Mouse (Mus musculus): ENCODE data around the gene Wdr37. TPM values are rescaled to one million over a fixed set of nuclear protein-coding genes. Genes with fewer than 3 reads are reported as not detected.
"Not testable (repeated sequence)": the region's sequence is repeated elsewhere in the genome, so short reads cannot be mapped to it uniquely, and the experiment has no call there.

Gene Wdr37
- total RNA-seq (2017): 59.4 to 77.2 TPM (median 65.0 TPM) in 3 replicates

DNA sequence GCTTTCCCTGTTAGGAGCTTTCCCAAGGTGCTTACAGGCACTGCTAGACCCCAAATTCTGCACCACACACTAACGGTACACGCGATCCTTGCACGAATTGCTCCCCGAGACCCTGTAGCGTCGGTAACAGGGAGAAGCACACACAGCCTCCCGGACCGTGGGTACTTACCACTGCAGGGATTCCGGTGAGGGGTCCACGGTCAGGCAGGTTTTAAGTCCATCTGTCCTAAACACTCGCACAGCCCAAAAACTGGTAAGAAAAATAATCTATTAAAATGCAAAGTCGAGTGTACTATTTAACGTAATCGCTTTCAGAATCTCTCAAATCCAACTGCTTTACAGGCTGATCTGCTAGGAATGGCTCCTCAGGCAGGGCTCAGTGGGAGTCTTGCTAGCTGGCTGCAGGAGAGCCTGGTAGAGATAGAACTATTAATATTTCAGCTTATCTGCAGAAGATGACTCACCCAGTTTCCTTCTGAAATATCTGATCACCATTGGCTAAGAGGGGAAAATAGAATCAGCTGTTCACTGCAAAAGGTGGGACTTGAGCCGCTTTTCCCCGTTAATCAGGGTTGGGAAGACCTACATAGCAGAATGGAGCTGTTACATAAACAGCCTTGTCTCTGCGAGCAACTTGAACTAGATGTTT lies at the start of gene Wdr37:
Gene Wdr37, minus strand, starts transcription at position 596 of the 649 bp plus-strand sequence.
- ATAC-seq (replicated peaks; ENCODE audit: insufficient number of reproducible peaks, low FRiP score, low TSS enrichment, poor library complexity, severe bottlenecking): no peak; the same call in 1 of the 2 replicates

DNA sequence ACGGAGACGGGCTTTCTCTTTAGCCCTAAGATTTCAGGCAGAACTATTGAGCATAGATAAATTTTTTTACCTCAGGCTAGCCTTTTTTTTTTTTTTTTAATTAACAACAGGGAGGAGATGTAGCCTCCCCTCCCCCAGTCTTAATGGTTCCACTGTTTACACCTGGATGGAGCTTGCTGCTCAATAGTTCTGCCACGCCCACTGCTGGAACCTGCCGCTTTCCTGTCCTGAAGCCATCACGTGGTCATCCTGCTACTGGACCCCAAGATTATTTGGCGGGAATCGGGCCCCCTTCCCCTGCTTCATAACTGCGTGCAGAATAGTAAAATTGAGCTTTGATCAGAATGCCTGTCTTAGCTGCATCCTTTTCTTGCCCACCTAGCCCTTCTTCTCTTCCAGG lies 42.2 kb upstream of the Wdr37 start:
- not testable (repeated sequence) for ATAC-seq (replicated peaks; ENCODE audit: insufficient number of reproducible peaks, low FRiP score, low TSS enrichment, poor library complexity, severe bottlenecking)

DNA sequence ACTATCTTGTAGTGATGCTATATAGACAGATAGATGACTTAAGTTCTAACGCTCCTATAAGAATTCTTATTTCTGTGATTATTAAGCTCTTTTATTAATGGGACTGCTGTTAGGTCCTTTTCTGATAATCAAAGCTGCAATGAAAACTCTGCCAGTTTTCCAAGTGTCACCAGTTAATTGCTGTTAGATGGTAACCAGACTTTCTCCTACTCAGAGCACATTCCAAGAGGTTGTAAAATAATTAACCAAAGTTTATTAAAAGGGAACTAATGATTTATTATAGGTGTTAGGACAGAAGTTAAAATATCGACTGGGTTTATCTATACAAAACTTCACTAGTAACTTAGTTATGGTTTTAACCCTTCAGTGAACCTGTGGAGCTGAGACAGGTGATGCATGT lies 34.3 kb upstream of the Wdr37 start:
- not testable (repeated sequence) for ATAC-seq (replicated peaks; ENCODE audit: insufficient number of reproducible peaks, low FRiP score, low TSS enrichment, poor library complexity, severe bottlenecking)

GRCm38 (mm10) chr13:8888603-8889002 lies 16.9 kb upstream of the Wdr37 start:
- ATAC-seq (replicated peaks; ENCODE audit: insufficient number of reproducible peaks, low FRiP score, low TSS enrichment, poor library complexity, severe bottlenecking): no peak

- no peak for ATAC-seq (replicated peaks; ENCODE audit: insufficient number of reproducible peaks, low FRiP score, low TSS enrichment, poor library complexity, severe bottlenecking)
Observed at GRCm38 (mm10) chr13:8886185-8886560, 14.5 kb upstream of the Wdr37 start.

DNA sequence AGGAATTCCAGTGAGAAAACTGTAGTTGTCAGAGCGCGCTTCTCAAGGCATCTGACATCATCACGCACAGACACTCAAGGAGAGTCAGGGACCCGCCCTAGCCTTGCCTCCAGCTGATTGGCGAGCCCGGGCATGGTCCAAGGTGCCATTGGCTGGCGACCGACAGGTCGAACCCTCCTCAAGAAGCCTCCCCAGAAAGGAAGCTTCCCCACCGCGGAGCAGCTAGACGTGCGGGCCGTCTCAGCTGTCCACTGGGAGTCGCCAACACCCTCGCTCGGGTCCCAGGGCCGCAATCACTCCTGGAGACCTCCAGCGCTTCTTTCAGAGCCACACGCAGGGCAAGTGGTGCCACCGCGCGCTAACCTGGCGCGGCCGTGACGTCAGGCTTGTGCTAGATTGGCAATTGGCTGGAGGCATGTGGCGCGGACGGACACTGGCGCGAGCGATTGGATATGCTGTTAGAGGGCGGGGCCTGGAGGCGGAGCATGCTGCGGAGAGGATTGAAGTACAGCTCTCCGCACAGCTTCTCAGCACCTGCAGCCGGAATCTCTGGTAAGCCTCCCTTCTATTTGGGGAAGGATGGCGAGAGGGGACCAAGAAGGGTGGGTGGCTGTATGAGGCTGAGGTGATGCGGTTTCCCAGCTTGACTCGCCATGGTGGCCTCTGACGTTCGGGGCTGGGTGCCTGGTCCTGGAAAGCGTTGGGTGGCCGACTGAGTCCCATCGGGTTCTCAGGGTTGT lies 13.9 kb upstream of the Wdr37 start, which contains the start of gene Idi1:
Gene Idi1, plus strand, starts transcription at position 57 of the 740 bp plus-strand sequence.
- peak; percentile 99 for ATAC-seq (replicated peaks; ENCODE audit: insufficient number of reproducible peaks, low FRiP score, low TSS enrichment, poor library complexity, severe bottlenecking)

- not testable (repeated sequence) for ATAC-seq (replicated peaks; ENCODE audit: insufficient number of reproducible peaks, low FRiP score, low TSS enrichment, poor library complexity, severe bottlenecking)
Observed at GRCm38 (mm10) chr13:8883870-8884269, 12.2 kb upstream of the Wdr37 start.

GRCm38 (mm10) chr13:8881611-8882010 lies 9.9 kb upstream of the Wdr37 start:
- no peak for ATAC-seq (replicated peaks; ENCODE audit: insufficient number of reproducible peaks, low FRiP score, low TSS enrichment, poor library complexity, severe bottlenecking)

DNA sequence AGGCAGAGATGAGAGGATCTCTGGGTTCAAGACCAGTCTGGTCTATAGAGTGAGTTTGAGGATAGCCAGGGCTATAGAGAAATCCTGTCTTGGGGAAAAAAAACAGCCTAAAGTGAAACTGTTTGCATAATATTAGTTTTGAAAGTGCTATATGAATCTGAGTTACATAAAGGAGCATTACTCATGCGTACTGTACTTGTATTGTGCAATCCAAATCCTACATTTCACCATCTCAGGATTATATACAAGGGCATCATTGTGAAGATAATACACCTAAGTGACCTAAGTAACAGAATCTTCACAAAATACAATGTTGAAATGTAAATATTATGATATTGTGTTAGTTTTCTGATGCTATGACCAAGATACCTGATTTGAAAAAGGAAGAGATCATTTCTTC lies 2.1 kb upstream of the Wdr37 start:
- ATAC-seq (replicated peaks; ENCODE audit: insufficient number of reproducible peaks, low FRiP score, low TSS enrichment, poor library complexity, severe bottlenecking): no peak

GRCm38 (mm10) chr13:8870510-8871313 lies 997 bp downstream of the Wdr37 start:
- ATAC-seq (replicated peaks; ENCODE audit: insufficient number of reproducible peaks, low FRiP score, low TSS enrichment, poor library complexity, severe bottlenecking): peak; percentile 82

DNA sequence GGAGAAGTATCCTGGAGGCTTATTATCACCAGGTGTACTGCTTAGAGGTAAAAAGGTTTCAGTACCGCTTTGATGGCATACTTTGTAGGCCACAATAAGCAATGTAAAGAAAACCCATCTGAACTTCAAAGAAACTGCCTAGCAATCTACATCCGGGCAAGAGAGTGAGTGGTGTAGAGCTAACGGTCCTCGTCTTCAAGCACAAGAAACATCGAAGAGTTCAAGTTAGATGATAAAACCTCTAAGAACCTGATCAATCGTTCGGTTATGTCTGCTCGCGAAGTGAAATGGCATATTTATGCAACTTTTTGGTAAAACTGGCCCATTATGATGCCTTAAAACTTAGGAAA lies 1.6 kb downstream of the Wdr37 start:
- ATAC-seq (replicated peaks; ENCODE audit: insufficient number of reproducible peaks, low FRiP score, low TSS enrichment, poor library complexity, severe bottlenecking): no peak

- ATAC-seq (replicated peaks; ENCODE audit: insufficient number of reproducible peaks, low FRiP score, low TSS enrichment, poor library complexity, severe bottlenecking): no peak
Observed at GRCm38 (mm10) chr13:8869578-8870157, 2.0 kb downstream of the Wdr37 start.

DNA sequence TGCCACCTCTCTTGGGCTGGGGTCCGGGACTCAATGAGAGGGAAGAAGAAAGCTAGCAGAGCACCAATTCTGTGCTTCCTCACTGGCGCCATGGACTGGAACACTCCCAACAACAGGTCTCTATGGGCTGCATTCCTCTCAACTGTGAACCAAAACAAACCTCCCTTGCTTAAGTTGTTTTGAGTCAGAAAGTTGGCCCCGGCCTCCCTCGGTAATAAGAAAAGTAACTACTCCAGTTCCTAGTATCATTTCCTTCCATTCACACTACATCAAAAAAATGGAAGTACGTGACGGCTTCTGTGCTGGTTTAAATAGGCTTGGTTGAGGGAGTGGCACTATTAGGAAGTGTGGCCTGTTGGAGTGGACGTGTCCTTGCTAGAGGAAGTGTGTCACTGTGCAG lies 5.1 kb downstream of the Wdr37 start:
- ATAC-seq (replicated peaks; ENCODE audit: insufficient number of reproducible peaks, low FRiP score, low TSS enrichment, poor library complexity, severe bottlenecking): peak; percentile 29; the same call in 1 of the 2 replicates

- ATAC-seq (replicated peaks; ENCODE audit: insufficient number of reproducible peaks, low FRiP score, low TSS enrichment, poor library complexity, severe bottlenecking): no peak
Observed at GRCm38 (mm10) chr13:8864990-8865389, 6.7 kb downstream of the Wdr37 start.

DNA sequence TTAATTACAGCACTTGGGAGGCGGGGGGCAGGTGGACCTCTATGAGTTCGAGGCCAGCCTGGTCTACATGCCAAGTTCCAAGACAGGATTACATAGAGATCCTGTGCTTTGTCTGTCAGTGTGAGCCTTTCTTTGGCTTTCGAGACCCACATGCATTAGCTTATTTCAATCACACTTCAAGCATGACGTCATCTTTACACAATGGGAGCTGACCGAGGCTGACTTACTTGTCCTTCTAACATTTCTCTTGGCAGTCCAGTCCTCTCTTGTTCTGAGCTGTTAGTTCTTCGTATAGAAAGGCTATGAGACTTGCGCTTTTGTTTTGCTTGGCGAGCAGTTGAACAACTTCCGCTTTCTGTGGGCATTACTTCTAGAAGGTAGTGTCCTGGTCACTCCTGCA lies 10.8 kb downstream of the Wdr37 start:
- no peak for ATAC-seq (replicated peaks; ENCODE audit: insufficient number of reproducible peaks, low FRiP score, low TSS enrichment, poor library complexity, severe bottlenecking)

DNA sequence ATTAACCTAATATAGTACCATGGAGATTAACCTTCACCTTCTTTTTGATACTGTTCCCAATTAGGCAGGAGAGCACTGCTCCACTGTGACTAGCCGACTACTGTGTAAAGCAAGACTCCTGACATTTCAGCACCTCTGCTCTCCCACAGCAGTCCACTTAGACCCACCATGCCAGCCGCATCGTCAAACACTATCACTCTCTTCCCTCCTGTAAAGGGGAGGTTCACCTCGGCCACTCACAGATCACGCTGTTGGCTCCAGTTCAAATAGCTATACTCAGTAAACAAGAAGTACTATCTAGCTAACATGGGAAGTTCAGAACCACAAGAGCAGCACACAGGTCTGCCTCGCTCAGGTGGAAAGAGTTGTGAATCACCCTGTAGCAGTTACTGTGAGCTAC lies 13.3 kb downstream of the Wdr37 start:
- ATAC-seq (replicated peaks; ENCODE audit: insufficient number of reproducible peaks, low FRiP score, low TSS enrichment, poor library complexity, severe bottlenecking): no peak

DNA sequence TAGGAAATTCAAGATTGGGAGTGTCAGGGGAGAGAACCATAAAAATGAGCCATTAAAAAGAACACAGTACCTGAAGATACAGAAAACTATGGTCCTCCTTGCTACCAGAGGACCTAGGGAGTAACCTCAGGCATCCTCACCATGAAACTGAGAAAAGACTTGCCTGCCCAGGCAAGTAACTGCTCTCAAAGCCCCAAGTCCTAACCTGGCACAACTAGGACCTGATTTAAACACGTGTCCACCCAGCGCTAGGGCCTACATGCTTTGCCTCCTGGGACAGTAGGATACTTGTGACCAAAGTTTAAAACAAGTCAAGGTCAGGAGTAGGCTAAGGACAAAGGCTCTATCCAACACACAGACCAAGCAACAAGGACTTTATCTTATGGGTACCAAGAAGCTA lies 16.9 kb downstream of the Wdr37 start:
- ATAC-seq (replicated peaks; ENCODE audit: insufficient number of reproducible peaks, low FRiP score, low TSS enrichment, poor library complexity, severe bottlenecking): no peak

- no peak for ATAC-seq (replicated peaks; ENCODE audit: insufficient number of reproducible peaks, low FRiP score, low TSS enrichment, poor library complexity, severe bottlenecking)
Observed at GRCm38 (mm10) chr13:8853424-8853823, 18.3 kb downstream of the Wdr37 start.

- no peak for ATAC-seq (replicated peaks; ENCODE audit: insufficient number of reproducible peaks, low FRiP score, low TSS enrichment, poor library complexity, severe bottlenecking)
Observed at GRCm38 (mm10) chr13:8849311-8849710, 22.4 kb downstream of the Wdr37 start.

All from monocyte, adult 5-6 weeks (primary cell).